Mouse (Mus musculus) CD4-positive, CD25-positive, alpha-beta regulatory T cell, adult 9 weeks (primary cell): ENCODE data around the gene Muc15. TPM values are rescaled to one million over a fixed set of nuclear protein-coding genes. Genes with fewer than 3 reads are reported as not detected.

ENCODE experiments used
- polyA plus RNA-seq: library from polyadenylated mRNA; unstranded; fragments of 100-300 nt; shearing (Covaris generic); gene quantifications from one replicate; pipeline ENCODE4 v1.2.1, GENCODE M21; 2017

Muc15 gene
- polyA plus RNA-seq, result not detected

DNA sequence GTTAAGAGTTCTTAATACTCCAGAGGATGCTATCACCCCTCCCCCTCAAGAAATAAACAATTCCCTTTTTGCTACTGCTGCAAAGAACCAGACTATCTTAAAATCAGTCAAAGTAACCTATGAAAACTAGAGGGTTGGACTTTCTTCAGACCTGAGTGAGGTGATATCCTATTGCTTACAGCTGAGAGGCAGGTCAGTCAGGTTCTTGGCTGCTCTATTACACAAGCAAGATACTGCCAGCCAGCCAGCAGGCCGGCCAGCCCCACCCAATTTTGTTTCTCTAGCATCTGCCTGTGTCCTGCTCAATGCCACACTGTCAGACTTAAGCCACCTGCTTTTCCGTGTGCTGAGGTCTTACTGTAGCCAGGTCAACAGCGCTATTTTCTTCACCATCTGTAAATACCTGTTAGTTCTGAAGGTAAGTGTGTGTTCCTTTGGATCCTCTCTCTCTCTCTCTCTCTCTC lies at the start of gene Muc15:
TSS of gene Muc15 (plus strand) at position 51 of the 464 bp plus-strand sequence.

Other genes with a start within 250 kb of the Muc15 start
- gene Slc5a12, start 124.0 kb upstream of the Muc15 start, polyA plus RNA-seq, result not detected
- 0.04 TPM for gene Ano3, start 229.6 kb downstream of the Muc15 start, polyA plus RNA-seq